Mouse (Mus musculus): ENCODE results near the gene Svs1. TPM values are rescaled to one million over a fixed set of nuclear protein-coding genes. Genes with fewer than 3 reads are reported as not detected.
A peak's percentile ranks its signal among the peaks of the same experiment; 100 is the strongest.

Gene Svs1
- polyA plus RNA-seq, 1 experiment from 2014 or later, result not detected

DNA sequence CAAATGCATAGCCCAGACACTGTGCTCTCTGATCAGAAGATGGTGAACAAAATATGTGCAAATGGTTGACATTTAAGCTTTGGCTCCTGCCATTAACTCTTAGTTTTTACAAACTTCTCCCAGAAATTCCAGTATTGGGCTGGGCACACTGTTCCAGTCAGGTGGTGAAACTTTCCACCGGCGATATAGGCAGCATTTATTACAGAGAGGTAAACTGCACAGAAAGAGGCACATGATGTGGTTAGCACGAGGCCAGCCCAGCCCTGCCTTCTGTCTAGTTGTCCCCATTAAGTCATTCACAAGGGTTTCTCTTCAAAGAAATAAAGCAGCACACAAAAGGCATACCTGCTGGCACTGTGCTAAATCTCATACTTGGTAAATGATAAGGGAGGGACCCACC is 42.0 kb downstream of the Svs1 start:
- no peak for ATAC-seq (ENCODE audit: insufficient number of reproducible peaks, insufficient read depth, low FRiP score, low TSS enrichment, low read depth)
- Histone ChIP-seq H3K9ac (replicated peaks) (no peak overlapping the region), H3K4me2 (no peak overlapping the region), H3K27me3 (no peaks in the 10 kb centered on the region; the same call in 1 of the 2 replicates), H3K4me1 (replicated peaks) (no peaks in the 10 kb centered on the region), H3K27ac (no peak overlapping the region), H3K36me3 (no peaks in the 10 kb centered on the region), H3K4me3 (replicated peaks) (no peak overlapping the region), H3K9me3 (no peaks in the 10 kb centered on the region)
- 74% methylated on average over 3 of the region's 3 CpGs for WGBS

DNA sequence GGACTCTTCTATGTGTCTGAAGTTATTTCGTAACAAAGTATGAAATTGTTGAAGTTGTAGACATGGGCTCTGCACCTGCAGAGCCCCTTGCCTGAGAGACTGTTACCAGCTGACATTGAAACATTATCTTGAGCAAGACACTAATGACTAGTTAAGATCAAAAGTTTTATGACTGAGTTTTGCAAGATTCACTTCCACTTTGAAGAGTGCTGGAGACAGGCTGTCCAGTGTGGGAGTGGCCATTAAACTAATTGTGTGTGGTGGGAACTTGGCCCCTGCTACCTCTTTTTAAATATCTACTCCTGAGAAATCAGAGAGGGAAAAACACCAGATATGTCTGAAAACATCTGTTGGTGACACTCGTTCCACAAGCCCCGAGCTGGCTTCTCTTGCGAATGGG is 44.6 kb downstream of the Svs1 start:
- 0 out of 2 replicates have a peak, but pooled peaks cover 2% of the 10 kb centered on the region for H3K4me1 ChIP-seq (replicated peaks)
- H3K4me3 ChIP-seq (replicated peaks), result no peak overlapping the region
- no peak for ATAC-seq (ENCODE audit: insufficient number of reproducible peaks, insufficient read depth, low FRiP score, low TSS enrichment, low read depth)
- H3K9ac ChIP-seq (replicated peaks), result no peak overlapping the region
- H3K4me2 ChIP-seq, result no peak overlapping the region
- WGBS, result 69% methylated on average over 4 of the region's 4 CpGs
- no peaks in the 10 kb centered on the region for H3K36me3 ChIP-seq
- no peaks in the 10 kb centered on the region for H3K9me3 ChIP-seq
- no peak overlapping the region for H3K27ac ChIP-seq
- peaks cover 10% of the 10 kb centered on the region for H3K27me3 ChIP-seq

DNA sequence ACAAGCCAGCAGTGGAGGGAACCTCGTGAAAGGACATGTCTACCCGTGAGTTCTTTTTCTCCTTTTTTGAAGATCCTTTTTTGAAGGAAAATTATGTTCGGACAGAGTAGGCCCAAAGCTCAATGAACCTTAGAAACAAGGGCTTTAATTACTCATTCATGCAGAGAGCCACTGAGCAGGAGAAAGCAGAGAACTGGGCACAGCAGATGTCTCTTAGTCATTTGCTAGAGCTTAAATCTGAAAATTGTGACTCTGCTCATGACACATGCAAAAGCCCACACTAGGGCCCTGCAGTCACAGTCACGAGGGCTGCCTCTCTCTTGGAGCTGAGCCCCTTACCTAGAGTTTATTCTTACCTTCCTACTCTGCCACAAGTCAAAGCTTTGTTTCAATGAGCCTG is 46.1 kb downstream of the Svs1 start:
- Histone ChIP-seq H3K36me3 (no peaks in the 10 kb centered on the region), H3K4me2 (no peak overlapping the region), H3K4me3 (replicated peaks) (no peak overlapping the region), H3K9me3 (no peaks in the 10 kb centered on the region), H3K9ac (replicated peaks) (no peak overlapping the region), H3K27ac (no peak overlapping the region), H3K27me3 (peaks cover 25% of the 10 kb centered on the region), H3K4me1 (replicated peaks) (peaks cover 12% of the 10 kb centered on the region)
- no peak for ATAC-seq (ENCODE audit: insufficient number of reproducible peaks, insufficient read depth, low FRiP score, low TSS enrichment, low read depth)
- 85% methylated on average over 4 of the region's 4 CpGs for WGBS

DNA sequence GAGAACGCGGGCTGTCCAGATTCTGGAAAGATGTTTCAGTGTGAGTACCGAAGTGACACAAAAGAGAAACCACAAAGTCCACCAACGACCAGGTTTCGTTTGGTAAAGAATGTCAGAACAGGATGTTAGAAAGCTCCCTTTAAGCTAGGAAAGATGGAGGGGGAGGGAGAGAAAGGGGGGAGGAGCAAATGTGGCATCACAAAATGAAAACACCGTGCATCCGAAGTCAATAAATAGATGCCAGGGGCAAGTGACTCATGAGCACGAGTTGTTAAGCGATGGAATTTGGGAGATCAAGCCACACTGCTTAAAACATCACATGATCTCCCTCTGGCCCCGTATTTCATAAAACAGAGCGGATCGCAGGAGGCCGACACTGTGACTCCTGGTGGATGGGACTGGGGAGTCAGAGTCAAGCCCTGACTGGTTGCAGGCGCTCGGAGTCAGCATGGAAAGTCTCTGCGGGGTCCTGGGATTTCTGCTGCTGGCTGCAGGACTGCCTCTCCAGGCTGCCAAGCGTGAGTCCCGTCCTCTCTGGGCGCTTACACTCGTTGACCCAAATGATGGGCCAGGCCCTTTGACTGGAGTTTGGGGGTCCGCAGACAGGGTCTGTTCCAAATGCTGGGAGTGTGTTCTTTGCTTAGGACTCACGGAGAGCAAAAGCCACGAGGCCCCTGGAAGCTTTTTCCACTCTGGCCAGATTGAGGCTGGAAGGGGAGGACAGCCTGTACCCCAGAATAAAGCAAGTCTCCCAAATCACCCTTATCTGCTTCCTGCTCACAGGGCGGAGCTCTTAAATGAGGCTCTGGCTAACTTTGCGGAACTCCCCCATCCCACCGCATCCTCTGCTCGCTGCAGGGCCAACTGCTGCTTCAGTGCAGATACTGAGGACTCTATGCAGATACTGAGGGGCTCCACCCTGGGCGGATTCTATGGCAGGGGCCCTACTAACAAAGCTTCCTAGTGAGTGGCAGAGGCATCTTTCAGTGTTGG is 49.9 kb downstream of the Svs1 start, which contains the start of gene Gpnmb:
Gene Gpnmb (plus strand): TSS at position 272 of the 993 bp plus-strand sequence.
- Histone ChIP-seq H3K9me3 (no peaks in the 10 kb centered on the region), H3K27ac (no peak within 1 kb of the TSS), H3K4me1 (replicated peaks) (peaks cover 12% of the 10 kb centered on the region), H3K4me3 (replicated peaks) (peak within 1 kb of the TSS; percentile 21), H3K9ac (replicated peaks) (peak within 1 kb of the TSS; percentile 31), H3K36me3 (no peaks in the 10 kb centered on the region), H3K27me3 (peaks cover 27% of the 10 kb centered on the region), H3K4me2 (peak within 1 kb of the TSS; percentile 49)
- ATAC-seq (ENCODE audit: insufficient number of reproducible peaks, insufficient read depth, low FRiP score, low TSS enrichment, low read depth), result no peak
- whole genome bisulfite sequencing, result 33% methylated on average over 28 of the region's 28 CpGs

DNA sequence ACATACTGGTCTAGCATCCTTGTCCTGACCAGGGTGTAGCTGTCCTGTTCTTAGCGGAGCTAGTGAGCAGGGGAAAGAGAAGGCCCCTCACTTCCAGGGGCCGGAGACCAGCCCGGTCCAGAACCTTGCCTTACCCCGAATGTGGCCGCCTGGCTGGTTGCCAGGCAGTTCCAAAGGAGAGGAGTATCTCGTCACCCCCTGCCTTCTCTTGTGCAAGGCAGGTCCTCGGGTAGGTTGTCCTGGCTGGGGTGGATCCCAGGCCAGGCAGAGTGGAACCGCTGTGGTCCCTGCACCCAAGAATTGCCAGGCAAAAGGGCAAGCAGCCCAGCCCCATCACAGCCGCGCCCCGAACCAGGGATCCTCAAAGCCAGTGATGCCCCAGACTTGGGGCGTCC is 50.6 kb downstream of the Svs1 start:
- H3K4me2 ChIP-seq, result peak overlapping the region; percentile 49; the same call in 1 of the 2 replicates
- H3K9me3 ChIP-seq, result no peaks in the 10 kb centered on the region
- no peaks in the 10 kb centered on the region for H3K36me3 ChIP-seq
- no peak overlapping the region for H3K9ac ChIP-seq (replicated peaks)
- no peak overlapping the region for H3K4me3 ChIP-seq (replicated peaks)
- no peak for ATAC-seq (ENCODE audit: insufficient number of reproducible peaks, insufficient read depth, low FRiP score, low TSS enrichment, low read depth)
- 78% methylated on average over 12 of the region's 12 CpGs for WGBS
- H3K27ac ChIP-seq, result no peak overlapping the region
- H3K27me3 ChIP-seq, result peaks cover 27% of the 10 kb centered on the region
- peaks cover 12% of the 10 kb centered on the region for H3K4me1 ChIP-seq (replicated peaks)

DNA sequence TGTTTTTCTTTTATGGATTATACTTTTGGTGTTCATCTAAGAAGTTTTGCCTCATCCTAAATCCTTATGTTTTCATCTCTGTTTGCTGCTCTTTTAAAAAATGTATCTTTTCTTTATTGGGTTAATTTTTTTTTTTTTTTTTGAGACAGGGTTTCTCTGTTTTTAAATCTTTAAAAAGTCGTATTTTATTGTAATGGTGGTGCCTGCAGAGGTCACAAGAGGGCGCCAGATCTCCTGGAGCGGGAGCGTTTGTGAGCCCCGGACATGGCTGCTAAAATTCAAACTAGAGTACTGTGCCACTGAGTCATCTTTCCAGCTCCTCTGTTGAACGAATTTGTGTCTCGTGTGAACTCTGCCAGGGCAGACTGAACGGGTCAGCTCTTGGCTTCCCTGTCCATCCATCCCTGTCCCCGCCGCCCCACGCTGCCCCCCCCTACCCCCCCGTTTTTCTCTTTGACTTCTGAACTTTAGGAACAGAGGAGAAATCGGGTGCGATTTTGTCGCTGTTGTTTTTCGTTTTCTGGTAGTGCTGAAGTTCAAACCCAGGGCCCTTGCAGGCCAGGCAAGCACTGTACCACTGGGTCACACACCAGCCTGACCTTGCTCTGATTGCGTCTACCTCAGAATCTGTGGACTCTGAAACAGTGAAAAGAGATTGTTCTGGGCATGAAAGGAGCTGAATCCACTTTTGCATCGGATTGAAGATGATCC is 53.0 kb downstream of the Svs1 start:
- peak overlapping the region; percentile 54 for H3K4me2 ChIP-seq
- no peaks in the 10 kb centered on the region for H3K36me3 ChIP-seq
- ATAC-seq (ENCODE audit: insufficient number of reproducible peaks, insufficient read depth, low FRiP score, low TSS enrichment, low read depth), result no peak
- H3K27me3 ChIP-seq, result peaks cover 23% of the 10 kb centered on the region
- peaks cover 12% of the 10 kb centered on the region for H3K4me1 ChIP-seq (replicated peaks)
- WGBS, result 19% methylated on average over 18 of the region's 18 CpGs
- H3K9me3 ChIP-seq, result no peaks in the 10 kb centered on the region
- peak overlapping the region; percentile 33 for H3K4me3 ChIP-seq (replicated peaks)
- no peak overlapping the region; the same call in 1 of the 2 replicates for H3K9ac ChIP-seq (replicated peaks)
- H3K27ac ChIP-seq, result no peak overlapping the region

Other genes starting within 250 kb of the Svs1 start
- gene Gimap1, start 247.8 kb upstream of the Svs1 start, polyA plus RNA-seq (2016; fragmentation: Nextera tagmentation; extraction: Ambion mirVana), result 7.6 and 7.9 TPM in 2 replicates
- 1.4 and 1.6 TPM in 2 replicates for gene Gimap5, start 240.7 kb upstream of the Svs1 start, polyA plus RNA-seq (2016; fragmentation: Nextera tagmentation; extraction: Ambion mirVana)
- gene Gimap3, start 216.0 kb upstream of the Svs1 start, polyA plus RNA-seq (2016; fragmentation: Nextera tagmentation; extraction: Ambion mirVana), result not detected in 2 replicates
- 37.4 and 38.9 TPM in 2 replicates for gene Tmem176a, start 145.9 kb upstream of the Svs1 start, polyA plus RNA-seq (2016; fragmentation: Nextera tagmentation; extraction: Ambion mirVana)
- 120 and 128 TPM in 2 replicates for gene Tmem176b, start 145.4 kb upstream of the Svs1 start, polyA plus RNA-seq (2016; fragmentation: Nextera tagmentation; extraction: Ambion mirVana)
- gene Aoc1, start 114.0 kb upstream of the Svs1 start, polyA plus RNA-seq (2016; fragmentation: Nextera tagmentation; extraction: Ambion mirVana), result not detected in 2 replicates
- gene 1600015I10Rik, start 57.0 kb upstream of the Svs1 start, polyA plus RNA-seq (2016; fragmentation: Nextera tagmentation; extraction: Ambion mirVana), result not detected in 2 replicates
- not detected in 2 replicates for gene Doxl2, start 11.9 kb upstream of the Svs1 start, polyA plus RNA-seq (2016; fragmentation: Nextera tagmentation; extraction: Ambion mirVana)
- gene Gpnmb, start 49.7 kb downstream of the Svs1 start, polyA plus RNA-seq (2016; fragmentation: Nextera tagmentation; extraction: Ambion mirVana), result 0.54 and 0.59 TPM in 2 replicates
- gene Malsu1, start 86.9 kb downstream of the Svs1 start, polyA plus RNA-seq (2016; fragmentation: Nextera tagmentation; extraction: Ambion mirVana), result 69.5 and 80.9 TPM in 2 replicates
- gene Igf2bp3, start 228.1 kb downstream of the Svs1 start, polyA plus RNA-seq (2016; fragmentation: Nextera tagmentation; extraction: Ambion mirVana), result 114 and 122 TPM in 2 replicates